Mouse (Mus musculus) MEL (cell line): Measurements from ENCODE around the gene Tbr1.

Experiments
- CHD2 ChIP-seq: IDR thresholded peaks from 2 replicates; pipeline ENCODE4 v1.6.1; 2011; ENCODE audit warnings: low read length, improper control_type of control experiment
- CTCF ChIP-seq, 3 experiments: IDR thresholded peaks in 2 of 3; conservative IDR thresholded peaks in 1 of 3; 2 replicates each; pipeline ENCODE4 v1.5.1; 2011 to 2012; ENCODE audit warnings: low read length in 3 of 3, low read depth in 2 of 3, mild to moderate bottlenecking in 2 of 3, improper control_type of control experiment in 1 of 3, inconsistent platforms in 1 of 3, mixed read lengths in 1 of 3, moderate library complexity in 1 of 3; ENCODE audit not compliant: control insufficient read depth in 1 of 3, insufficient read depth in 1 of 3, poor library complexity in 1 of 3, severe bottlenecking in 1 of 3
- JUND ChIP-seq: IDR thresholded peaks from 2 replicates; pipeline ENCODE4 v1.6.1; 2011; ENCODE audit warnings: low read depth, mild to moderate bottlenecking, improper control_type of control experiment, low read length
- POLR2AphosphoS2 ChIP-seq: IDR thresholded peaks from 2 replicates; pipeline ENCODE4 v1.6.1; 2011; ENCODE audit warnings: low read length, improper control_type of control experiment
- TAL1 ChIP-seq: IDR thresholded peaks from 2 replicates; pipeline ENCODE4 v1.6.1; 2012; ENCODE audit warnings: mild to moderate bottlenecking, inconsistent platforms, low read length, moderate library complexity, mixed read lengths
- USF1 ChIP-seq: IDR thresholded peaks from 2 replicates; pipeline ENCODE4 v1.6.1; 2014; ENCODE audit warnings: low read depth, mild to moderate bottlenecking, inconsistent platforms, low read length, improper control_type of control experiment, moderate library complexity

DNA sequence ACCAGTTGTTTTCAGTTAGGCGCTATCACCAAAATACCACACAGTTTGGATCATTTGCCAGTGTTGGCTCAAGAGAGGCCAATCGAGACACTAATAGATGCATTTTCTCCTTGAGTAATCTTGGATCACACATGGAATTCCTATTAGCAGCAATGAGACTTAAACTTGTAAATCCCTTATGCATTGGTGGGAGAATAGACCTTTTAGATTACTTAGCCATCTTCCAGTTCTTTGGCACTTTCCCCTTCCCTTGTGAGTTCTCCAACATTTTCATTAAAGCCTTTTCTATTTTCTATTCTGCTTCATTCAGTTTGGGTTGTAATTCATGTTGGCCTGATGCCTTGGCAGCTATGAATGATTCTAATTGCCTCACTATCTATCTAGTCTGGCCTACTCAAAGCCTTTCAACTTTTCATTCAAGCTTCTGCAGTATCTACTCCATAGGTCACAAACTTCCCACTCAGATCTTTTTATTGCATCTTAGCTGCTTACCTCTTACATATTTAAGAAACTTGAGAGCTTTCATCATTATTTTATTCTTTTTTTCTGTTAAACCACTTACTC is 34.6 kb downstream of the Tbr1 start:
- no peak for TF ChIP-seq CTCF (IDR thresholded peaks at IDR 0.05 in 2 of 3, conservative IDR thresholded peaks at IDR 0.05 in 1 of 3; ENCODE audit: control insufficient read depth in 1 of 3, insufficient read depth in 1 of 3, low read depth in 2 of 3, low read length in 3 of 3, poor library complexity in 1 of 3, severe bottlenecking in 1 of 3)
- no peak for TF ChIP-seq JUND
- no peak for TF ChIP-seq POLR2AphosphoS2
- TF ChIP-seq TAL1, result no peak
- TF ChIP-seq USF1, result no peak
- TF ChIP-seq CHD2, result no peak
